Mouse (Mus musculus) liver, embryonic 11.5 days (tissue): Measurements from ENCODE around the gene Zfp937. TPM values are rescaled to one million over a fixed set of nuclear protein-coding genes. Genes with fewer than 3 reads are reported as not detected.
A peak's percentile ranks its signal among the peaks of the same experiment; 100 is the strongest.
"Not testable (repeated sequence)": the region's sequence is repeated elsewhere in the genome, so short reads cannot be mapped to it uniquely, and the experiment has no call there.

Experiments used
- ATAC-seq: fragments of 200-750 bp; cut with Nextera tagmentation; replicated peaks from 2 replicates; pipeline ENCODE4 v1.8.0; 2017; ENCODE audit warnings: moderate number of reproducible peaks, mild to moderate bottlenecking, moderate TSS enrichment, moderate library complexity; ENCODE audit not compliant: low FRiP score
- DNase-seq: peaks from one replicate; pipeline ENCODE4 v3.0.0-alpha.2; 2017; ENCODE audit warnings: low spot score
- H3K27ac ChIP-seq: fragments of 300-500 bp; sonication (generic); 2 replicates; pipeline ENCODE4 v1.5.1; 2014; ENCODE audit warnings: mild to moderate bottlenecking, low read depth, low read length, control low read depth
- H3K27me3 ChIP-seq: fragments of 300-500 bp; sonication (generic); replicated peaks from 2 replicates; pipeline ENCODE4 v1.6.1; 2014; ENCODE audit warnings: low read length, mixed read lengths; ENCODE audit not compliant: control insufficient read depth, insufficient read depth
- H3K36me3 ChIP-seq: fragments of 300-500 bp; sonication (generic); 2 replicates; pipeline ENCODE4 v1.6.1; 2014; ENCODE audit warnings: mild to moderate bottlenecking, low read length, moderate library complexity, mixed read lengths; ENCODE audit not compliant: control insufficient read depth, insufficient read depth
- H3K4me1 ChIP-seq: fragments of 300-500 bp; sonication (generic); replicated peaks from 2 replicates; pipeline ENCODE4 v1.6.1; 2014; ENCODE audit warnings: low read length, mixed read lengths; ENCODE audit not compliant: control insufficient read depth, insufficient read depth
- H3K4me2 ChIP-seq: fragments of 300-500 bp; sonication (generic); 2 replicates; pipeline ENCODE4 v1.6.1; 2014; ENCODE audit warnings: mild to moderate bottlenecking, control low read depth, moderate library complexity
- H3K4me3 ChIP-seq: fragments of 300-500 bp; sonication (generic); 2 replicates; pipeline ENCODE4 v1.5.1; 2014; ENCODE audit warnings: low read depth, low read length, control low read depth
- H3K9ac ChIP-seq: fragments of 300-500 bp; sonication (generic); 2 replicates; pipeline ENCODE4 v1.6.1; 2014; ENCODE audit warnings: low read depth, low read length, control low read depth
- H3K9me3 ChIP-seq: fragments of 300-500 bp; sonication (generic); 2 replicates; pipeline ENCODE4 v1.6.1; 2016; ENCODE audit warnings: low read length, inconsistent platforms, mixed read lengths; ENCODE audit not compliant: control insufficient read depth
- WGBS: fragments of 180-500 bp; shearing (Covaris S2); extraction: QIAGEN DNeasy Blood & Tissue Kit; methylation state at CpG from one replicate; pipeline ENCODE4 v1.1.7; 2014; 5-methylcytosine and 5-hydroxymethylcytosine counted together
- polyA plus RNA-seq: library from polyadenylated mRNA; unstranded; fragments of >200 nt; fragmentation: Nextera tagmentation; extraction: Ambion mirVana; gene quantifications from 2 replicates; pipeline ENCODE4 v1.2.1, GENCODE M21; 2014

The Zfp937 gene
- 4.1 and 4.5 TPM in 2 replicates for polyA plus RNA-seq

DNA sequence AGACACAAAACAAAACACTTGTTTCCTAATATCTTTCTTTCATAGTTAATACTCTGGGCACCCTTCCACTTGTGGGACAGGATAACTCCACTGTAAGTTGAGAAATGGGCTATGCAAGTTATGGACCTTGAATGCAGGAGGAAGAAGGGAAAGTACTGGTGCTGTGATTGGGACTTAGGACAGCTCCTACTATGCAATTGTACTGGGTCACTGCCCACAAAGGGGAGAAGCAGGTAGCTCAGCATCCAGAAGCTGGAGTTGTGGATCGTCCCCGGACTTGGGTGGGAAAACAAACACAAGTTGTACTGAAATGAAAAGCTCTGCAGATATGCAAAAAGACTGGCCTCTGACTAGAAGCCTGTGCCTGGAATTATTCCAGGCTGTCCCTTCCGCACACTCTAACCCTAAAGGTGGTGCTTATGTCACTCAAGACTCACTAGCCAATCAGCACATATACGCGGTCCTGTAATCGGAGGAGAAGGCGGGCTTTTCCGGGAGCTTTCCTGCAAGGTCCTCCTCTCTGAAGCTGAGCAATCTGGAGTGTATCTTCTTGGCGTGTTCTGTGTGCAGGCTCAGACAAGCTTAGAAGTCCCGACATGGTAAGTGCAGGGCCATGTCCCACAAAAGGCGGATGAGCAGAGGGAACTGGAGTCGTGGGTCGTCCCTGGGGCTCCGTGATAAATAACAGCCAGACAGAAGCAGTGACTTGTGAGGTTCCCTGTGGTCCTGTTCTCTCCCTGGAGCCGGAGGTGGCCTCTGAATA, at the start of gene Zfp937:
Gene Zfp937, plus strand, starts transcription at position 474 of the 763 bp plus-strand sequence.
- not testable (repeated sequence) for H3K9me3 ChIP-seq, H3K36me3 ChIP-seq, H3K27ac ChIP-seq, H3K4me1 ChIP-seq, H3K27me3 ChIP-seq
- H3K9ac ChIP-seq = peak within 1 kb of the TSS; percentile 9; the same call in 1 of the 2 replicates
- peak within 1 kb of the TSS; percentile 41 for H3K4me3 ChIP-seq
- DNase-seq (peak; percentile 48), ATAC-seq (peak; percentile 99)
- H3K4me2 ChIP-seq = peak within 1 kb of the TSS; percentile 49
- WGBS = 2% methylated on average over 15 of the region's 15 CpGs

DNA sequence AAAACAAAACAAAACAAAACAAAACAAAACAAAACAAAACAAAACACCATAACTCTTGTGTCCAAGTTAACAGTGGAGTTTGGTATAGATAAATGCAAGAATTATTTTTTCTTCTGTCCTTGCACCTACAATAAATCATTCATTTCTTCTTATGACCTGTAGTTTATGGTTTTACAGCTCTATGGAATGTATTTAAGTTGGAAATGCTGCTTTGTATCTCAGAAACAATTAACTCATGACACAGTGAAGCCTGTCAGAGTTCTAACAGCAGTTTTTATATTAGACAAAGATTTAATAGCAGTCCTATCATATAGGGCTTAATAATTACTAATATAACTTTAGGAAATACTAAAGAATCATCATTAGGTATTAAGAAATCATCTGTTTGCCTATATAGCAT, 44.0 kb upstream of the Zfp937 start:
- Histone ChIP-seq H3K36me3 (no peaks in the 10 kb centered on the region), H3K4me1 (no peaks in the 10 kb centered on the region), H3K4me3 (no peak overlapping the region), H3K4me2 (no peak overlapping the region), H3K9me3 (no peaks in the 10 kb centered on the region), H3K27ac (no peak overlapping the region), H3K27me3 (no peaks in the 10 kb centered on the region), H3K9ac (no peak overlapping the region)
- ATAC-seq (no peak), DNase-seq (no peak)

DNA sequence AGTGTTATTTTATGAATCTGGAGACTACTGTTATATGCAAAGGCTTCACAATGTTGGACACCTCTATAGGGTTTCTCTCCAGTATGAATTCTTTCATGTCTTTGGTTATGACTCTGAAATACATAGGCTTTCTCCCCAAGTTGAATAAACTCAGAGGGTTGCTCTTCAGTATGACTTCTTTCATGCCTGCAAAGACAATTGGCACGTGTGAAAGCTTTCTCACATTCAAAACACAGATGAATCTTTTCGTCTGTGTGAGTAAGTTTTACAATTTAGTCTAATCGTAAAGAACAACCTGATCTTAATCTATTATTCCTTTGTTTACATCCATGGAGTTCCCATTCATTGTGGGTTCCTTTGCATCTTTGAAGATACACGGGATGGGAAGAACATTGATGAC, 38.3 kb upstream of the Zfp937 start, which contains the start of gene Gm10770:
Gene Gm10770, minus strand, starts transcription at position 101 of the 400 bp plus-strand sequence.
- H3K4me3 ChIP-seq, H3K4me1 ChIP-seq, H3K9me3 ChIP-seq, H3K27me3 ChIP-seq, H3K36me3 ChIP-seq, H3K27ac ChIP-seq, DNase-seq, H3K9ac ChIP-seq, H3K4me2 ChIP-seq, ATAC-seq: not testable (repeated sequence)
- WGBS = 70% methylated on average over 4 of the region's 4 CpGs

DNA sequence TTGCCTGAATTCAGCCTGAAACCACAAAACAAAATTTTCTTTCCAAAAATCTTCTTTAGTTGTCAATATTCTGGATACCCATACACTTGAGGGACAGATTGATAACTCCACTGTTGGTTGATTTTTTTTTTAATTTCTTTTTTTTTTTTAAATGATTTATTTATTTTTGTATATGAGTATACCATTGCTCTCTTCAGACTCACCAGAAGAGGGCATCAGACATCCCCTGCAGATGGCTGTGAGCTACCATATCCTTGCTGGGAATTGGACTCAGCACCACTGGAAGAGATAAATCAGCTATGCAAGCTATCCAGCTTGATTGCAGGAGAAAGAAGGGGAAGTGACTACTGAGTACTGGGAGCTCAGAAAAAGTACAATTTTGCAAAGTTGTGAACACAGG, 36.8 kb upstream of the Zfp937 start:
- DNase-seq, H3K9ac ChIP-seq, H3K27me3 ChIP-seq, H3K4me3 ChIP-seq, H3K27ac ChIP-seq, ATAC-seq, H3K9me3 ChIP-seq, H3K4me1 ChIP-seq, H3K36me3 ChIP-seq, H3K4me2 ChIP-seq: not testable (repeated sequence)

GRCm38 (mm10) chr2:150181570-150181999, 36.3 kb upstream of the Zfp937 start, which contains the start of gene Gm14139:
Gene Gm14139, plus strand, starts transcription at chr2:150181755.
- H3K27me3 ChIP-seq, H3K27ac ChIP-seq, H3K9ac ChIP-seq, DNase-seq, H3K9me3 ChIP-seq, H3K4me1 ChIP-seq, ATAC-seq, H3K4me2 ChIP-seq, H3K4me3 ChIP-seq, H3K36me3 ChIP-seq: not testable (repeated sequence)
- WGBS = 58% methylated on average over 7 of the region's 7 CpGs

DNA sequence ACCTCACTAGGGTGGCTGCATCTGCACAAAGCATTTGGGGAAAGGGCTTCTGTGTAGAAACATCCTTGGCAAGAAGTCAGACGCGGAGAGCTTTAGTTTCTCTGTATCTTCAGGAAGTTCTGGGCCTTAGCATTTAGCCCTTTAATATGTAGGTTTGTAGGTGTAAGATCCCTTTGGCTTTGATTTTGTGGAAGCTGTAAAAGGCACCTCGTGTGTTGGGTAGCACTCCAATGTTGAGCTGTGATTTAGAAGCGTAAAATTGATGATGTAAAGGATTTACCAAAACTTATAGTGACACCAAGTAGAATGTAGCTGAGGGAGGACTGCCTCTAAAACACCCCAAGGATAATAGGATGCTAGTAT, 471 bp downstream of the Zfp937 start:
- H3K27me3 ChIP-seq, ATAC-seq, H3K27ac ChIP-seq, H3K36me3 ChIP-seq, H3K9ac ChIP-seq, H3K9me3 ChIP-seq, H3K4me1 ChIP-seq, DNase-seq: not testable (repeated sequence)
- peak overlapping the region; percentile 41 for H3K4me3 ChIP-seq
- H3K4me2 ChIP-seq = peak overlapping the region; percentile 49
- WGBS = 21% methylated on average over 2 of the region's 4 CpGs

- peak; percentile 27; the same call in 1 of the 2 replicates for ATAC-seq
- H3K4me3 ChIP-seq, H3K9me3 ChIP-seq, H3K4me1 ChIP-seq, H3K4me2 ChIP-seq, H3K27me3 ChIP-seq, DNase-seq, H3K27ac ChIP-seq, H3K9ac ChIP-seq, H3K36me3 ChIP-seq: not testable (repeated sequence)
Measured at GRCm38 (mm10) chr2:150223263-150223662, 5.4 kb downstream of the Zfp937 start.

DNA sequence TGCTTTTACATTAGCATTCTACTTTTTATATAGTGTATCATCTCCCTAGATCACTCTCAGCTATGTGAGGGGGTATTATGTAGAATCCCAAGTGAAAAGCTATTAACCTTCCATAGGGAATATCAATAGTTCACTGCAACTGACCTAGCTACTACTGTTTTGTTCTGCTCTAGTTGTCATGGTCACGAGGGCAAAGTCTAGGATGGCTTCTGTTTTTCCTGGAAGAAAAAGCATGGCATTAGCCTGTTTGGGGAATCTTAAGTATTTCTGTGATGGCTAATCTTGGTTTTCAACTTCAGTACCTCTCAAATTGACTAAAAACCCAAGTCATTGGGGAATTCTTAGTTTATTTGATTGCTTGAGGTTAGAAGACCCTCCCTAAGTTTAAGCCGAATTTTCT, 25.3 kb downstream of the Zfp937 start:
- WGBS = 79% methylated on average over 2 of the region's 2 CpGs
- H3K4me1 ChIP-seq = no peaks in the 10 kb centered on the region
- no peak overlapping the region for H3K4me2 ChIP-seq
- H3K9ac ChIP-seq = no peak overlapping the region
- H3K27me3 ChIP-seq = no peaks in the 10 kb centered on the region
- H3K27ac ChIP-seq = no peak overlapping the region
- ATAC-seq (no peak), DNase-seq (no peak)
- H3K9me3 ChIP-seq = peaks cover 4% of the 10 kb centered on the region
- peaks cover 1% of the 10 kb centered on the region; the same call in 1 of the 2 replicates for H3K36me3 ChIP-seq
- H3K4me3 ChIP-seq = no peak overlapping the region

- H3K4me2 ChIP-seq, H3K27ac ChIP-seq, H3K9ac ChIP-seq, H3K36me3 ChIP-seq, H3K4me3 ChIP-seq, H3K27me3 ChIP-seq, H3K4me1 ChIP-seq, DNase-seq, H3K9me3 ChIP-seq, ATAC-seq: not testable (repeated sequence)
- WGBS = 40% methylated on average over 2 of the region's 2 CpGs
Measured at GRCm38 (mm10) chr2:150255491-150255890, 37.6 kb downstream of the Zfp937 start, which contains the start of gene Gm21994. Gene Gm21994, minus strand, starts transcription at chr2:150255591.
